Mouse (Mus musculus) thymus, postnatal 10 days (tissue): ENCODE measurements around the gene Pld6.

ENCODE experiments used
- DNase-seq, 2 experiments: peaks; one replicate each; pipeline ENCODE4 v3.0.0; 2021; ENCODE audit warnings: low spot score in 2 of 2

Gene Pld6

GRCm38 (mm10) chr11:59786444-59787198, 824 bp downstream of the Pld6 start:
- no peak for DNase-seq

DNA sequence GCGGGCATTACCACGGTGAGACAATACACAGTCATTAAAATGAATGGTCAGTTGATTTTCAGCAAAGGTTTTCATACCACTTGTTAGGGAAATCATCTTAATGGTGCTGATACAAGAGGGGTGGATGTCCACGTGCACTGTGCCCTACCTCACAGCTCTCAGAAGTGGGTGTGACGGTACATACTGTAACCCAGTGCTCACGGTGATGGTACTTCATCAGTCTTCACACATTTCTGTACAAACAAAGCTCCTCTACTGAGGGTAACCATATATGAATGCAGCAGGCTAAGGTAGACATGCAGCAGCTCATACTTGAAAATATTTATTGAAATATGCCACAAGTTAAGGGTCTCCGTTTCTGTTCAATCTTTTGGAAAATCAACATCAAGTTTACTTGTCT, 3.9 kb downstream of the Pld6 start:
- no peak for DNase-seq

DNA sequence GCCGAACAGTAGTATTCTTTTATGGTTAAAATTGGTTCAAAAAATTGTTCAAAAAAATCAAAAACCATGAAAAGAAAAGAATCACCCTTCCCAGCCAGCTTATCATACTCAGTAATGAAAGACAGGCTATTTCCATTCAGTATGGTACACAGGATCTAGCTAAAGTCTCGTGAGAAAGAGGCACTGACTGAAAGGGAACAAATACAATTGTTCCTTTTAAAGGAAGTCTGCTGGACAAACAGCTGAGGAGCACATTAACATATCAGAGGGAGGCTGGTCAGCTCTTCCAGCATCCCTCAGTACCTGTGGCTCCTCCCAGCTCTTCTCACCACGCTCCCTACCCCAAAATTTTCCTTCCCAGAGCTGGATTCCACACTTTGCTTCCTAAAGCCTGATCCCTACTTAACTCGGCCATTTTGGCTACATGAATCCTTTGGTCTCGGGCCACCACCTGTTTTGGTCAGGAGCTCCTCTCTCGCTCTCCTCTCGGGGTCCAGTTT, 5.3 kb downstream of the Pld6 start:
- no peak for DNase-seq

- DNase-seq, result no peak
Observed at GRCm38 (mm10) chr11:59780241-59780640, 7.2 kb downstream of the Pld6 start.

GRCm38 (mm10) chr11:59779406-59779805, 8.0 kb downstream of the Pld6 start:
- no peak for DNase-seq

- DNase-seq, result no peak
Observed at GRCm38 (mm10) chr11:59778874-59779223, 8.6 kb downstream of the Pld6 start.

GRCm38 (mm10) chr11:59778181-59778873, 9.1 kb downstream of the Pld6 start:
- DNase-seq, result peak; percentile 58 to 89

- DNase-seq, result no peak
Observed at GRCm38 (mm10) chr11:59777259-59777658, 10.2 kb downstream of the Pld6 start.

GRCm38 (mm10) chr11:59775435-59776148, 11.9 kb downstream of the Pld6 start:
- no peak for DNase-seq

GRCm38 (mm10) chr11:59774522-59774921, 12.9 kb downstream of the Pld6 start:
- no peak for DNase-seq

- no peak for DNase-seq
Observed at GRCm38 (mm10) chr11:59772902-59773301, 14.5 kb downstream of the Pld6 start.

- no peak for DNase-seq
Observed at GRCm38 (mm10) chr11:59772291-59772690, 15.2 kb downstream of the Pld6 start.

- no peak for DNase-seq
Observed at GRCm38 (mm10) chr11:59770753-59771152, 16.7 kb downstream of the Pld6 start.

- DNase-seq, result no peak
Observed at GRCm38 (mm10) chr11:59769738-59770137, 17.7 kb downstream of the Pld6 start.

DNA sequence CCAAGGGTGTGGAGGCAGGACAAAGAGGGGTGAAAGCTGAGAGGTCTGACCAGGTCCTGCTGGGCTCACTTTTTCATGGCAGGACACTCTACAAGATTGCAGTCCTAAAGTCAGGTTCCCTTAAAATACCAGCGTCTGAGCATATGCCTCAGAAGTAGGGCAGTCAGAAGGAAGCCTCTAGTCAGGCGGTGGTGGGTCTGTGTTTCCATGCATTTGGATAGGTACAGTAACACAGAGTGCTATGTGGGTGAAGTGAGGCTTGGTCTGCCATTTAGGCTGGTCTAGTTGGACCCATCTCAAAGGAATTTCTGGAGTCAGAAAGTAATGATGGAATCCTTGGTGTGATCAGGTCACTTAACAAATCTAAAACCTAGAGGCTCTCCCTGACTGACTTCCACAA, 18.1 kb downstream of the Pld6 start:
- DNase-seq, result no peak

DNA sequence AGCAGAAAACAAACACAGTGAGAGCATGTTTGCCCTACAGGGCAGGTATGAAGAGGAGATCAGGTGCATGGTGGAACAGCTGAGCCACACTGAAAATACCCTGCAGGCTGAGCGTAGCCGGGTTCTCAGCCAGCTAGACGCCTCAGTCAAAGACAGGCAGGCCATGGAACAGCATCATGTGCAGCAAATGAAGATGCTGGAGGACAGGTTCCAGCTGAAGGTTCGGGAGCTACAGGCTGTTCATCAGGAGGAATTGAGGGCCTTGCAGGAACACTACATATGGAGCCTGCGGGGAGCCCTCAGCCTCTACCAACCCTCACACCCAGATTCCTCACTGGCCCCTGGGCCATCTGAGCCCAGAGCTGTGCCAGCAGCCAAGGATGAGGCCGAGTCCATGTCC, 26.6 kb downstream of the Pld6 start:
- DNase-seq, result no peak

GRCm38 (mm10) chr11:59759626-59760025, 27.8 kb downstream of the Pld6 start:
- DNase-seq, result no peak

- DNase-seq, result no peak
Observed at GRCm38 (mm10) chr11:59759178-59759577, 28.3 kb downstream of the Pld6 start.

- no peak for DNase-seq
Observed at GRCm38 (mm10) chr11:59758191-59758985, 29.1 kb downstream of the Pld6 start.

DNA sequence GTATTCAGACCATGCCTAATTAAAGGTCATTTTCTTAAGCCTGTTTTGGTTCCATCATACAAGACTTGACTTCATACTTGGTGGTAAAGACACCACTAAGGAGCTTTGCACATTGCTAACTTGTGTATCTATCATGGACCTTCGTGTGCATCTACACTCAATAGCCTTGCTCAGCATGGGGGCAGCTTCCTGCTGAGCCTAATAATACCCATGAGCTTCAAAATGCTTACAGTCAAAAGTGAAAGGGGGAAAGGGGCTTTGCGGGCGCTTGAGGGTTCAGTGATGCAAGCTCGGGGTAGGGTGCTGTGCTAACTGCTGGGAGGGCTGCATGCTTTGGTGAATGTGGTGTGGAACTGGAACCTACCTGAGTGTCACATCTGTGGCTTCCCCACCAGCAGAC, 31.1 kb downstream of the Pld6 start:
- DNase-seq, result no peak

GRCm38 (mm10) chr11:59754504-59754903, 32.9 kb downstream of the Pld6 start:
- no peak for DNase-seq

DNA sequence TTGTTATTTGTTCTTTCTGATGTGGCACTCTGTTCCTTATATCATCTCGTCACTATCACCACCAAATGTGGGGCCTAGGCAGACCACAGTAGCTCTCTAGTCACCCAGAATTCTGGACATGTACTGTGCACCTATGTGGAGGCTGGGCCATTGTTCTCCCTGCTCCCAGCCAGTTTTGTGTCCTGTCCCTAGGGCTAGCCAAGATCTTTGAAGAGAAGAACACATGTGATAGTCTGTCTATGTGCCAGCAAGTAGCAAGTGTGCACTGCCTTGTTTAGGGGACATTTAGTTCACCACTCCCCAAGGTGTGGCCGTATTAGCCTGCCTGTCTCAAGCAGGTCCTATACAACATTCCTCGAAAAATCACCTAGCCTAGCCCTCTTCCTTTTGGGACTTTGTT, 38.4 kb downstream of the Pld6 start:
- DNase-seq, result no peak
